14 mouse cellular contexts compared by ENCODE assay signal in the genomic region with DNA sequence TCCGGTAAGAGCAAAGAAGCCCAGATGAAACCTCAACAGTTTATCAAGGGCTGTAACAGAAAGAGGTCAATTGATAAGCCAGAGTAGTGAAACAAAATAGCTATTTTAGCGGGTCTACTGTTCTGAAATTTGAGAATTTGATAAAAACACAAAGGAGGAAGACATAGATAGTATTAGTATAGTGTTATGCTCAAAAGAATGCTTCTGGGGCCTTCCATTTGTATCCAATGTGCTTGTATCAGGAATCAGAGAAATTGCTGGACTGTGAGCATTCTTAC.
"Had no signal": no experiment of that assay in that cellular context is flagged by ENCODE, and none has a peak within 500 bp of the region (broad histone marks: within the 10 kb centered on the region; RNA-seq: fewer than 3 reads in every experiment).

No protein-coding gene starts in this region.

- H3K9ac ChIP-seq: neural tube, embryonic 13.5 days; neural tube, embryonic 15.5 days; stomach, embryonic 15.5 days had no signal

- H3K9me3 ChIP-seq: neural tube, embryonic 13.5 days; neural tube, embryonic 15.5 days; stomach, embryonic 15.5 days had no signal

- H3K27ac ChIP-seq: neural tube, embryonic 13.5 days; neural tube, embryonic 15.5 days; stomach, embryonic 15.5 days; stomach, postnatal 0 days had no signal

- H3K4me3 ChIP-seq: neural tube, embryonic 13.5 days; neural tube, embryonic 15.5 days; stomach, embryonic 15.5 days had no signal

- H3K4me2 ChIP-seq: neural tube, embryonic 13.5 days; neural tube, embryonic 15.5 days; stomach, embryonic 15.5 days had no signal

- H3K36me3 ChIP-seq: neural tube, embryonic 13.5 days; neural tube, embryonic 15.5 days; stomach, embryonic 15.5 days had no signal

- H3K27me3 ChIP-seq: neural tube, embryonic 13.5 days; neural tube, embryonic 15.5 days; stomach, embryonic 15.5 days had no signal

- DNase-seq: right cerebral cortex, adult 18-20 months; right cerebral cortex, postnatal 14 days; right cerebral cortex, postnatal 25 days; right cerebral cortex, postnatal 4 days; spleen, adult 18-20 months; thymus, adult 2 months; thymus, postnatal 14 days; thymus, postnatal 25 days; thymus, postnatal 36 days; thymus, postnatal 4 days had no signal

- H3K4me1 ChIP-seq: neural tube, embryonic 13.5 days had no signal
